Mouse (Mus musculus): ENCODE data around the gene Pms2. TPM values are rescaled to one million over a fixed set of nuclear protein-coding genes. Genes with fewer than 3 reads are reported as not detected.

The Pms2 gene
- polyA plus RNA-seq, 1 experiment: 2.5 TPM

DNA sequence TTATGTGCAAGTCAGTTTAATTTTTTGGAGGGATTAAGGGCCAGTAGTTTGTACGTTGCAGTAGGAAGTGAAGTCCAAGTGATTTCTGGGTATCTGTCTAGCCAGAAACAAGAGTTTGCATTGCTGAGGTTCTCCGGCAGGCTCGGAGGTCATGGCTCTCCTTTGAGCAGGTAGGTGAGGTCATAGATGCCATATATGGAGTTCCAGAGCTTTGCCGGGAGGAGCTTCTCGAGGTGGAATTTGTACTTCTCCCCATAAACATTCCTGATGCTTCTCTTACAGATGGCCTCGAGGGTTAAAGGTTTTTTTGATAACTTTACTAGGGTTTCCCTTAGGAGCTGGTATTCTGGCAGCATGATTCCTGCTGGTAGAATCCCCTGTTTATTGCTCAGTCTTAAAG, 19.0 kb upstream of the Pms2 start:
- Histone ChIP-seq H3K4me2 (ENCODE audit: low read depth) (no peak overlapping the region), H3K4me3 (no peak overlapping the region), H3K79me2 (ENCODE audit: control insufficient read depth, insufficient read depth) (no peaks in the 10 kb centered on the region), H3K36me3 (ENCODE audit: control insufficient read depth, insufficient read depth) (peaks cover 21% of the 10 kb centered on the region), H3K27me3 (ENCODE audit: control insufficient read depth, insufficient read depth, insufficient read length) (no peaks in the 10 kb centered on the region), H3ac (ENCODE audit: control insufficient read depth, insufficient read length) (no peak overlapping the region)
- TF ChIP-seq POLR2A (IDR thresholded peaks at IDR 0.05; ENCODE audit: insufficient read length, low read depth) (no peak), USF1 (IDR thresholded peaks at IDR 0.05; ENCODE audit: low read depth) (no peak), REST (IDR thresholded peaks at IDR 0.05; ENCODE audit: insufficient read depth, insufficient read length) (no peak)

DNA sequence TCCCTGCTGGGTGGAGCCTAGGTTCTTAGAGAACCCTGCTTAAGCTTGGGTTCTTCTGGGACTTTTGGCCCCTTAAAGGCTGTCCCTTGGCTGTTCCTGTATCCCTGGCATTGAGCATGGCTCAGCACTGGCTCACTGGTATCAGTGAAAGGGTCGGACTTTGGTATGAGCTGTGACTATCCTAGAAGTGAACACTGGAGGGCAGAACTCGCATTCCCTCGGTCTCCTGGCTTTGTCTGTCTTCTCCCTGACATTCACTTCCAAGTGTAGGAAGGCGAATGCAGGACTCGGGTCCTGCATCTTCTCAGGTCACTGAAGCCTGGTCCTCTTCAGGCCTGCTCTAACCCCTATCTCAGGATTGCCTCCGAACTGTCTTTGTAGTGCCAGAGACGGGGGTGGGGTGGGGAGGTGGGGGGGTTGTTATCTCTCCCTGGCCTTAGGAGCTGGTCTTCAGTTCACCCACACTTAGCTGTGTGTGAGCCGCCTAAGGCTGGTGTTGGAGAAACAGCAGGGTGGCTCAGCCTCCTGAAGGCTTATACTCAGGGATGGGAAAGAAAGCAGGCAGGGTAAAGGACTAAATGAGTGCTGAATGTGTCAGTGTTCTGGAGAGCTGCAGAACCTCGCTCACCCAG, 17.4 kb upstream of the Pms2 start:
- Histone ChIP-seq H3K27me3 (ENCODE audit: control insufficient read depth, insufficient read depth, insufficient read length) (no peaks in the 10 kb centered on the region), H3K36me3 (ENCODE audit: control insufficient read depth, insufficient read depth) (peaks cover 24% of the 10 kb centered on the region), H3ac (ENCODE audit: control insufficient read depth, insufficient read length) (no peak overlapping the region), H3K4me2 (ENCODE audit: low read depth) (no peak overlapping the region), H3K4me3 (no peak overlapping the region), H3K79me2 (ENCODE audit: control insufficient read depth, insufficient read depth) (no peaks in the 10 kb centered on the region)
- no peak for TF ChIP-seq TCF3 (IDR thresholded peaks at IDR 0.05; ENCODE audit: insufficient read length, low read depth)
- no peak for TF ChIP-seq SRF (IDR thresholded peaks at IDR 0.05; ENCODE audit: control insufficient read depth, insufficient read length, low read depth)
- TF ChIP-seq POLR2A (IDR thresholded peaks at IDR 0.05; ENCODE audit: insufficient read length, low read depth): no peak
- no peak for TF ChIP-seq USF1 (IDR thresholded peaks at IDR 0.05; ENCODE audit: low read depth)
- no peak for TF ChIP-seq TCF12 (IDR thresholded peaks at IDR 0.05; ENCODE audit: insufficient read depth, poor library complexity, severe bottlenecking)
- TF ChIP-seq REST (IDR thresholded peaks at IDR 0.05; ENCODE audit: insufficient read depth, insufficient read length): no peak

DNA sequence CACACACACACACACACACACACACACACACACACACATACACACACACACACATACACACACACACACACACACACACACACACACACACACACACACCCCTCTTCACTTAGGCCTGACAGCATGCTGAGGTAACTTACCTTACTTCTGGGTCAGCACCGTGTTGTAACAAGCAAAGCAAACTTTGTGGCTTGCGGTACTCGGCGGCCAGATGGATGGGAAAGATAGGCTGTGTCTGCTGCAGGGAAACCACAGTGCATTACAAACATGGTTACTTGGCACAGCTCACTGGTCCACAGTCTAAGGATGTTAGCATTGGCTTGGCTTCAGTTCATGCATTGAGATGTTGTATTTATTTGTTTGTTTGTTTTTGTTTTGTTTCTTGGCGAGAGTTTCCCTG, 16.4 kb upstream of the Pms2 start:
- Histone ChIP-seq H3K27me3 (ENCODE audit: control insufficient read depth, insufficient read depth, insufficient read length) (no peaks in the 10 kb centered on the region), H3K36me3 (ENCODE audit: control insufficient read depth, insufficient read depth) (peaks cover 23% of the 10 kb centered on the region), H3ac (ENCODE audit: control insufficient read depth, insufficient read length) (no peak overlapping the region), H3K4me2 (ENCODE audit: low read depth) (no peak overlapping the region), H3K4me3 (no peak overlapping the region), H3K79me2 (ENCODE audit: control insufficient read depth, insufficient read depth) (no peaks in the 10 kb centered on the region)
- TF ChIP-seq TCF12 (IDR thresholded peaks at IDR 0.05; ENCODE audit: insufficient read depth, poor library complexity, severe bottlenecking): no peak
- TF ChIP-seq TCF3 (IDR thresholded peaks at IDR 0.05; ENCODE audit: insufficient read length, low read depth): no peak
- no peak for TF ChIP-seq SRF (IDR thresholded peaks at IDR 0.05; ENCODE audit: control insufficient read depth, insufficient read length, low read depth)
- no peak for TF ChIP-seq REST (IDR thresholded peaks at IDR 0.05; ENCODE audit: insufficient read depth, insufficient read length)
- TF ChIP-seq USF1 (IDR thresholded peaks at IDR 0.05; ENCODE audit: low read depth): no peak
- no peak for TF ChIP-seq MYOD1 (IDR thresholded peaks at IDR 0.05; ENCODE audit: control insufficient read depth in 1 of 3, insufficient read length in 2 of 3, low read depth in 2 of 3)
- no peak for TF ChIP-seq POLR2AphosphoS2 (IDR thresholded peaks at IDR 0.05; ENCODE audit: insufficient read length, low read depth)
- no peak for TF ChIP-seq MYOG (IDR thresholded peaks at IDR 0.05; ENCODE audit: control insufficient read depth in 1 of 3, insufficient read depth in 1 of 3, insufficient read length in 2 of 3, low read depth in 2 of 3)
- TF ChIP-seq MAX (IDR thresholded peaks at IDR 0.05; ENCODE audit: low read depth): no peak

DNA sequence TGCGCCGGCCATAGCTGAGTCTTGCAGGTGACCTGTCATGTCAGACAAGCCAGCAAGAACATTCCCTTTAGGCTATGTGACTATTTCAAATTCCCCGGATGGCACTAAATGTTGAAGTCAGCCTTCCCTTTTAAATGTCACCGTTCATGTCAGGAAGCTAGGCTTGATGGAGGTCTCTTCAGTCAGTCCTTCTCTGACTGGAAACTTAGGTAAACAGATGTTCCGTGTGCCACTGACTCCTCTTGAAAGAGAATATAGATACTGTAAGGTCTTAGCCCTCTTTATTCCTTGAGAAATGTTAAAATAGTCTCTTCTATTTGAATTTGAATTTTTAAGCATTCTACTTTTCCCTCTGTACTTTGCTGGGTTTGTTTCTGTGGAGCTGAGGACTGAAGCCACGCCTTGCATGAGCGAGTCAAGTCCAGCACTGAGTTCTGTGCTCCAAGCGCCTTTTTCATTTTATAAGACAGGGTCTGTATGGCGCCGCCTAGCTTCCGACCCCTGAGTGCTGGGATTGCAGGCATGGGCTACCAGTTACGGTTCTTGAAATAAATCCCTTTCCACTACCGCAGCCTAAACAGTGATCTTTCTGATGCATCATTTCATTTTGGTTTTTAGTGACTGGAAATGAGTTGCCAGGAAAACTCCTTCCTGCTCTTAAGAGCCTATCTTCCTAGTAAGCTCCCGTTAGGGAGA, 12.0 kb upstream of the Pms2 start, which contains the start of gene Ankrd61:
Gene Ankrd61, minus strand, starts transcription at position 51 of the 696 bp plus-strand sequence.
- H3K27me3 ChIP-seq (ENCODE audit: control insufficient read depth, insufficient read depth, insufficient read length): no peaks in the 10 kb centered on the region
- H3K36me3 ChIP-seq (ENCODE audit: control insufficient read depth, insufficient read depth): peaks cover 21% of the 10 kb centered on the region
- no peak within 1 kb of the TSS for H3K4me3 ChIP-seq
- no peak for TF ChIP-seq MYOG (IDR thresholded peaks at IDR 0.05; ENCODE audit: control insufficient read depth in 1 of 3, insufficient read depth in 1 of 3, insufficient read length in 2 of 3, low read depth in 2 of 3)
- TF ChIP-seq E2F4 (IDR thresholded peaks at IDR 0.05; ENCODE audit: insufficient read depth): no peak
- no peak for TF ChIP-seq CEBPB (IDR thresholded peaks at IDR 0.05; ENCODE audit: insufficient read depth, poor library complexity, severe bottlenecking)
- TF ChIP-seq POLR2A (IDR thresholded peaks at IDR 0.05; ENCODE audit: insufficient read length, low read depth): no peak
- TF ChIP-seq REST (IDR thresholded peaks at IDR 0.05; ENCODE audit: insufficient read depth, insufficient read length): no peak
- no peak for TF ChIP-seq POLR2AphosphoS2 (IDR thresholded peaks at IDR 0.05; ENCODE audit: insufficient read length, low read depth)
- no peak for TF ChIP-seq TCF12 (IDR thresholded peaks at IDR 0.05; ENCODE audit: insufficient read depth, poor library complexity, severe bottlenecking)
- TF ChIP-seq MYOD1 (IDR thresholded peaks at IDR 0.05; ENCODE audit: control insufficient read depth in 1 of 3, insufficient read length in 2 of 3, low read depth in 2 of 3): no peak
- no peaks in the 10 kb centered on the region for H3K79me2 ChIP-seq (ENCODE audit: control insufficient read depth, insufficient read depth)
- H3K4me2 ChIP-seq (ENCODE audit: low read depth): no peak within 1 kb of the TSS
- no peak within 1 kb of the TSS for H3ac ChIP-seq (ENCODE audit: control insufficient read depth, insufficient read length)

DNA sequence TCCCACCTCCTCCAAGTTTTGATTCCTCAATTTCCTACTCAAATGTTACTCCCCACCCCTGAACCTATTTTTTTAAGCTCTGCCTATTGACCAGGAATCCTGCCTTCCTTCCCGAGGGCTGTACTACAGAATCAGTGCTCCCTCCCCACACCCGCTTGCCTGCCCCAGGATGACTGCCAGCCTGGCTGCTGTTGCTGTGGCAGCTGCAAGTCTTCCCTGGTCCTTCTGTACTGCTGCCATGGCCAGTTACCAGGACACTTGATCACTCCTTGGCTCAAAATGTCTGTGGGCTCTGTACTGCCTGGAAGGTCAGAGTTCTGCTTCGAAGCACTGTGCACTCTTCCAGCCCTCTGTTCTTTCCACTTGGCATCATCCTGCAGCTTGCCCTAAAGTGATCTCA, 7.7 kb upstream of the Pms2 start:
- no peak overlapping the region for H3K4me2 ChIP-seq (ENCODE audit: low read depth)
- no peak overlapping the region for H3K4me3 ChIP-seq
- H3K36me3 ChIP-seq (ENCODE audit: control insufficient read depth, insufficient read depth): peaks cover 24% of the 10 kb centered on the region
- H3K79me2 ChIP-seq (ENCODE audit: control insufficient read depth, insufficient read depth): peaks cover 6% of the 10 kb centered on the region
- TF ChIP-seq POLR2AphosphoS2 (IDR thresholded peaks at IDR 0.05; ENCODE audit: insufficient read length, low read depth): peak; percentile 9
- TF ChIP-seq SRF (IDR thresholded peaks at IDR 0.05; ENCODE audit: control insufficient read depth, insufficient read length, low read depth): no peak
- no peak for TF ChIP-seq TCF3 (IDR thresholded peaks at IDR 0.05; ENCODE audit: insufficient read length, low read depth)
- peak in 2 of 3 experiments; percentile 75 to 87 for TF ChIP-seq MYOD1 (IDR thresholded peaks at IDR 0.05; ENCODE audit: control insufficient read depth in 1 of 3, insufficient read length in 2 of 3, low read depth in 2 of 3)
- TF ChIP-seq MYOG (IDR thresholded peaks at IDR 0.05; ENCODE audit: control insufficient read depth in 1 of 3, insufficient read depth in 1 of 3, insufficient read length in 2 of 3, low read depth in 2 of 3): peak; percentile 75 to 81 (median 80)
- TF ChIP-seq CEBPB (IDR thresholded peaks at IDR 0.05; ENCODE audit: insufficient read depth, poor library complexity, severe bottlenecking): no peak
- H3K27me3 ChIP-seq (ENCODE audit: control insufficient read depth, insufficient read depth, insufficient read length): no peaks in the 10 kb centered on the region
- no peak overlapping the region for H3ac ChIP-seq (ENCODE audit: control insufficient read depth, insufficient read length)
